Mouse (Mus musculus): ENCODE measurements around the gene Ubxn10.

Gene Ubxn10

GRCm38 (mm10) chr4:138737031-138737430 is at the start of gene Ubxn10:
TSS of gene Ubxn10 (minus strand) at chr4:138737167.
- in situ Hi-C loops (cut with MboI, MseI), result no loop called here

DNA sequence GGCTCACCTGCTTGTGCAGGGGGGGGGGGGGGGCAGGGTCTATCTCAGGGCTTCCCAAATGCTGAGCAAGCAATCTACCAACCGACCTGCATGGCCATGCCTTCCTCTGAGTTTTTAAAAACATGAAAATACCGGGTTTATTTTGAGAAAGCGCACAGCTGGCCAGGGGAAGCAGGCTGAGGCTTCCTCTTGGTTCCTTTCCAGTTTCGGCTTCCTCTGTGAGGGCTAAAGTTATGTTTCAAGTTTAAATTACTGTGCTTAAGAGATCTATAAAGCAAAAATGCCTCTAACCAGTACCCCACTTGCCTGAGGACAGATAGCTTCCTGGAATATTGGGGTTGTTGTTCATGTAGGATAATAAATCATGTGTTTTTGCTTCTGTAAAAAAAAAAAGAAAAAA is 49.2 kb upstream of the Ubxn10 start:
- in situ Hi-C loops (cut with MboI, MseI), result no loop called here

GRCm38 (mm10) chr4:138785721-138786120 is 48.8 kb upstream of the Ubxn10 start:
- in situ Hi-C loops (cut with MboI, MseI), result no loop called here

DNA sequence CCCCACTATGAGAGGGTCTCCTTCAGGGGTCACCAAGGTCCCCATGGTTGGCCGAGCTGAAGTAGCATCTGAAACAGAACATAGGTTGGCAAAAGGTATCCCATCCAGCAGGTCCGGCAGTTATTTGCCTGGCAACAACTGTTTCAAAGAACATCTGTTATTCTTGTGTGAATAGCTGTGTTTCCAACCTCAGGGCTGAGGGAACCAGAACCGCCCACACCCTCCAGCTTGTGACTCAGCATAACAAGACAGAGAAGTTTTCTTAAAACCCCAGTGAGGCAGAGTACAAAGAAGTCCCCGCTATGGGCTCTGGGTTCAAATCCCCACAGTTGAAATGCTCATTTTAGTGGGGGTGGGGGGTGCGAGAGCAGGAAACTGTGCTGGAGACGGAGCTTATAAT is 45.1 kb upstream of the Ubxn10 start:
- in situ Hi-C loops (cut with MboI, MseI), result no loop called here

GRCm38 (mm10) chr4:138780300-138780699 is 43.3 kb upstream of the Ubxn10 start:
- in situ Hi-C loops (cut with MboI, MseI), result no loop called here

DNA sequence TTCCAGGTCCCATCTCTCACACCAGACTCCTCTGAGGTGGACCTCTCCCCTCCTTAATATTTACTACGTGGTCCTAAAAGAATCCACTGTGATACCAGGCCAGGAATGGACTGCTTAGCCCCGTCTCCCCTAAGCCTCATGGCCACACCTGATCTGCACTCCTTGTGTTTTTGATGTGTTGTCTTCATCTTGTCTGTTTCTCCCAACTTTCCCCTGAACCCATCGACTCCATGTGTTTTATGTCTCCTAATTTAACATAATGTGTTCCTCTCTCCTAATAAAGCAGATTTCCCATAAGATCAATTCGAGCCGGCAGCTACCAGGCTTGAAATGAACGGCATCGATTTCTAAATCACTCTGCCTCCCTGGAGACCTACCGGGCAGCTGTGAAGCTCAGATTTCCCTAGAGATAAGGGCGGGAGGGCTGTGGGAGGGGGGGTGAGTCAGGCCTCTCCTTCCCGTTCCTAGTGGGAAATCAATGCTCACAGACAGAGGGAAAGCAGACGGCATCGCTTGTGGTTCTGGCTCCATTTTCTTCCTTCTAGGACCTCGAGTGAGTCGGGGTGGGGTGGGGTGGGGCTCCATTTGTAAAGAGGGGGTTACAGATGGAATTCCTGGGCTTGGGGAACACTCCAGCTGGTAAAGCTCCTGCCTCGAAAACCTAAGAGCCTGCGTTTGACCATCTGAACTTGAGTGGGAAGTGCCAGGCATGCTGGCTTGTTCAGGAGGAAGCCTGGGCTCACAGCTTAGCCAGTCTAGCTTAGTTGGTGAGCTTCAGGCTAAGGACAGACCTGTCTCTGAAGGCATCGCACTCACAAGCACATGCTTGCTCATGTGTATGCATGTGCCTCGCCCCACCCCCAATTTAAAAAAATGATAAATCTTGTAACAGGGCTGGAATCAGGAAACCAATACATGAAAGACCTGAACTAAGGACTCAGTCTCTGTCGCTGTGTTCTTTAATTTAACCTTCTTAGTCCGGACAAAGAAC is 40.7 kb upstream of the Ubxn10 start:
- in situ Hi-C loops (cut with MboI, MseI), result no loop called here

DNA sequence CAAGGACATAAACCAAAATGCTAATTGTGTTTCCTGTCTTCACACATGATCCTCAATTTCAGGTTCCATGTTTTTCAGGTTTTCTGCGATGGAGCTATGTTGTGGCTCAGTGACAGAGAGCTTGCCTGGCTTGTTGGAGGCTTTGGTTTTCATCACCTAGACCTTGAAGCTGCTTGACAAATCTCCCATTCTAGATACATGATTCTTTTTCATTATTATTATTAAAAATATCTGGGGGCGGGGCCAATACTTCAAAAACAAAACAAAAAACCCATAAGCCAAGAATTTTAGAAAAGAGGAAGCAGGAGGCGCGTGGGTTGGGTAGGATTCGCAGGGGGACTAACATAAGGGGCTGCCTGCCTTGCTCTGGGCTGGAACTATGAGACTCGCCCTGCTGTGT is 38.5 kb upstream of the Ubxn10 start, which contains the start of gene Pla2g2d:
Gene Pla2g2d, plus strand, starts transcription at position 301 of the 400 bp plus-strand sequence.
- in situ Hi-C loops (cut with MboI, MseI), result no loop called here

GRCm38 (mm10) chr4:138772386-138772785 is 35.4 kb upstream of the Ubxn10 start:
- in situ Hi-C loops (cut with MboI, MseI), result no loop called here

DNA sequence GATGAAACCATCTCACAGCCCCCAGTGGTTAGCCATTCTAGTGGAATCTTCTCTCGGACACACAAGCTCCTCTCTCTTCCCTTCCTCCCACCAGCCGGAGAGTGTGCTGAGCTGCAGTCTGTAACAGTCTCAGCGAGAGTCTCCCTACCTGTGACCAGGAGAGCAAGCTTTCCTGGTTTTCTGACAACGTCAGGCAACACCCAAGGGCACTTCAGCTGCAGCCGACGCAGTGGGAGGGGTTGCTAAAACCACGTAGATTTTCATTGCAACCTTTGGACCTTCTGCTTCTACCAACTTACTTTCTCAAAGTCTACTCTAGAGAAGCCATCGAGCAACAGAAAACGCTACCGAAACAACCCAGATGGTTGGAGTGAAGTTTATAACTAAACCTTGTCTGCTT is 35.0 kb upstream of the Ubxn10 start:
- in situ Hi-C loops (cut with MboI, MseI), result no loop called here

DNA sequence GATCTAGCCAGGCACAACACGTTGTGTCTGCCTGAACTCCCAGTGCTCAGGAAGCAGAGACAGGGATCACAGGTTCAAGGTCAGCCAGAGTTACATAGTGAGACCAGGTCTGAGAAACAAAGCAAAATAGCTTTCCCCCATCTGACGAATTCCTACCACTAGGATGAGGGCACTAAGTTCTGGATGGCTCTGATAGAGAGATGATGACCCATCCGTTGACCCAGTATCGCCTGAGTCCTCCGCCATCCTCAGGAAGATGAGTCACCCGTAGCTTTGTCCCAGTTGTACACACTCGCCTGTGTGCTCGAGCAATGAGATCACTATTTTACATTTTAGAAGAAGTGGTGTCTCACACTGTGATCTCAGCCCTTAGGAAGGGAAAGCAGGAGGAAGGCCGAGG is 25.3 kb upstream of the Ubxn10 start:
- in situ Hi-C loops (cut with MboI, MseI), result no loop called here

DNA sequence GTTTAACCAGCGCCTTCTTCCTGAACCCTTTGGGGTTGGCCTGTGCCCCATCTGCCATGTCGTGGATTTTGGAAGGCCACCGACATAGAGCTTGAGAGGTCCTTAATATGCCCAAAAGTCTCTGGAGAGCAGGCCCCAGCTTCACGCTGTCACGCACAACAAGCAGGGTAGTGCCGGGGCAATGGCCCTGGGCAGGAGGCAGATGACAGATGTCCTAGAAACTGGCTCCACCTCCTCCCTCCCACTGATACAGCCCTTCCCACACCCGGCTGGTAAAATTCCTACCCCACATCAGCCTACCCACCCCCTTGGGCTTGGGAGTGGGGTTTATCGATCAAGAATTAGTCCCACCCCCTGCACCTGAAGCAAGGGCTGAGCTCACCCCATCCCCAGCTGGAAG is 20.4 kb upstream of the Ubxn10 start, which contains the start of gene Pla2g2f:
Gene Pla2g2f, minus strand, starts transcription at position 211 of the 400 bp plus-strand sequence.
- in situ Hi-C loops (cut with MboI, MseI), result no loop called here

DNA sequence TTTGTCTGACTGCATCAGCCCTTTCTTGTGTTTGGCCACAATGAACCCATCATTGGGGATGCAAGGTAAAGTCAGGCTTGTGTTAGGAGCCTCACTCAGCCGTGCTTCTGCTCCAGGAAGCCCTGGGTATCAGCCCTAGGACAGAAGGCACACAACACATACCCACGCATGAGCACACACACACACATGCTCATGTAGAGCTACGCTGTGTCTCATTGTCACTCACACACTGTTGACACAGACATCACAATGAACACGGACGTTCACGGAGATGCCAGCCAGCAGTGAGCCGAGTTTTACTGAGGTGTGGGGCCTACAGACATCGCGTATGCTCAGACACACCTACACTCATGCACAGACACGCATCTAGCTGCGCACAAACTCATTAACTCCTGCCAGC is 19.0 kb upstream of the Ubxn10 start:
- in situ Hi-C loops (cut with MboI, MseI), result no loop called here

DNA sequence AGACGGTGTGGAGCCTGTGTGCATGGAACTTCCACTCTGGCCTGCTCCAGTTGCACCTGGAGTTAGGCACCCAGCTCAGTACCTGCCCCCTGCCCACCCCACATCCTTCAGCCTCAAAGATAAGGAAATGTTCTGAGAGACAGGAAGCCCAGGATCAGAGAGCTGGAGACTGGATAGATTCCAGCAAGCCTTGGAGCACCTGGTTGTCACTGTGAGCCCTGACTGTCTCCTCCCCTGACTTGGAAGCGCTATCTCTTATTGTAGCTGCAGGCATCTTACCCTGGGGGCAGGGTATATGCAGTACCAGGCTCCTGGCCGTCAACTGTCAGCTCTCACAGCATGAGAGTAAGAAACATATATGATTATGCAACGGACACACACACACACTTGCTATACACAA is 18.5 kb upstream of the Ubxn10 start:
- in situ Hi-C loops (cut with MboI, MseI), result no loop called here

DNA sequence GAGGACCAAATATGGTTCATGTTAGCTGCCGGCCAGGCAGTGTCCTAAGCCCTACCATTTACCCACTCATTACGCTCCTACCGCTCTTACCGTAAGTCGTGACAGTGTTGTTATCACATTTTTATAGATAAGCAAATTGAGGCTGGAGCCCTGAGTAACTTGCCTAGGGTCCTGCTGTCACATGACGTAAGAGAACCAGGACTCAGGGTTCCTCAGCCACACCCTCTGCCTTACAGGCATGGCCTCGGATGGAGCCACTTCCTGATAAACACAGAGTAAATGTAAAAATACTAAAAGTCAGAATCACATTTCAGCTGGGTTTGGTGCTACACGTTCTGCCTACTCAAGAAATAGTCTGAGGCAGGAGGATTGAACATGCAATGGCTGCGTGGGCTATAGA is 17.5 kb upstream of the Ubxn10 start:
- in situ Hi-C loops (cut with MboI, MseI), result no loop called here

DNA sequence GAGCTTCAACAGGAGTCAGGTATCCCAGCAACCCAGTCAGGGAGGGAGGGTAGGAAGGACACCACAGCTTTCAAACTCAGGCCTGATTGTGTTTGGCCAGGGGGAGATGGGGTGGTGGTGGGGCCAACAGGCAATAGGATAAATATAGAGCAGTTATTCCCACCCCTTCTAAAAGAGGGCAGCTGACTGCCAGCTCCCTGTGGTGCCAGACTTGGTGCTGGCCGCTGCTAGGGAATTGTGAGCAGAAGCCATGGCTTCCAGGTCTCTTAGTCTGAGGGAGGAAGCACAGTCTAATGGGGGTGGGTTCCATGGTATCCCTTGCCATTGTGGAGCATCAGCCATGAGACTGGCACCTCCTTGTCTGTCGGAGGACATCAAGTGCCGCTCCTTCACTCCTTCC is 16.6 kb upstream of the Ubxn10 start:
- in situ Hi-C loops (cut with MboI, MseI), result no loop called here

DNA sequence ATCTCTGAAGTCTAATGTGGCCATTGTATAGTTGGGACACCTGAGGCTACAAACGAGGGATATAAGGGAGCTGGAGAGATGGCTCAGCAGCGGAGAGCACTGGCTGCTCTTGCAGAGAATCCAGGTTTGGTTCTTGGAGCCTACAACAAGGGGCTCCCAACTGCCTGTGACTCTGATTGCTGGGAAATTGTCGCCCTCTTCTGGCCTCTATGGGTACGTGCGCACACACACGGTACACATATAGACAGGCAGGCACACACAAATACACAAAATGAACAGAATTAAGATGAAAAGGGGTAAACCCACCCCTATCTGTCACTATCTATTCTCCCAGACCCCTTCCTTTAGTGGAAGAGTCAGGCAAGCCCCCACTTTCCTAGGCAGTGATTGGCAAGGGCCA is 15.6 kb upstream of the Ubxn10 start:
- in situ Hi-C loops (cut with MboI, MseI), result no loop called here

DNA sequence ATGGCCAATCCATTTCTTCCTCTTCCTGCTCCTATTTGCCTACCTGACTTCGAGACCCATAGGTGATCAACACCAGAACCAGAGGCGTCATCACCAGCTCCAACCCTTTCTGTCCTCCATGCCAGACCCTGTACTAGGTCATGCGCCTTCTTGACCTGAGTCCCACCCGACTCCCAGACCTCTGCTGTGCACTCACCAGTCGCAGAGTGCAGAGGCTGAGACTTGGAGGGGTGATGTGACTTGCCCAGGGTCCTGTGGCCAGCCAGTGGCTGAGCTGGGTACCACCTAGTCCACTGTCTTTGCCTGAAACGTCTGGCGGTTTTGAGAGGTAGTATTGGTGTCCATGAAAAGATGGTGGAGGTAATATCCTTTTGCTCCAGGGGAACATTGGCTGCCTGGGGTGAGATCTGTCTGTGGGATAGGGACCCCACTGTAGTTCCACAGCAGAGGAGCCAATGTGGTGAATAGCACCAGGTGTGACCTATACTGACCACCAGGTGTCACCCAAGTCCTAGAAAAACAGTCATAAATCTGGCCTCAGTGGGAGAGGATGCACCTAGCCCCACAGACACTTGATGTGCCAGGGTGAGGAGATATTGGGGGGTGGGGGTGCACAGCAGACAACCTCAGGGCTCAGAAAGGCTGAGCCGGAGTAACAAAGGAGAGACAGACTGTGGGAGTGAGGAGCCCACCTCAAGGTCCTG is 11.6 kb upstream of the Ubxn10 start:
- in situ Hi-C loops (cut with MboI, MseI), result loop anchor here (5.0 kb wide), 1 partner anchor 419 kb away; no protein-coding TSS in a partner anchor

GRCm38 (mm10) chr4:138747851-138748250 is 10.9 kb upstream of the Ubxn10 start:
- in situ Hi-C loops (cut with MboI, MseI), result loop anchor here (5.0 kb wide), 1 partner anchor 419 kb away; no protein-coding TSS in a partner anchor

DNA sequence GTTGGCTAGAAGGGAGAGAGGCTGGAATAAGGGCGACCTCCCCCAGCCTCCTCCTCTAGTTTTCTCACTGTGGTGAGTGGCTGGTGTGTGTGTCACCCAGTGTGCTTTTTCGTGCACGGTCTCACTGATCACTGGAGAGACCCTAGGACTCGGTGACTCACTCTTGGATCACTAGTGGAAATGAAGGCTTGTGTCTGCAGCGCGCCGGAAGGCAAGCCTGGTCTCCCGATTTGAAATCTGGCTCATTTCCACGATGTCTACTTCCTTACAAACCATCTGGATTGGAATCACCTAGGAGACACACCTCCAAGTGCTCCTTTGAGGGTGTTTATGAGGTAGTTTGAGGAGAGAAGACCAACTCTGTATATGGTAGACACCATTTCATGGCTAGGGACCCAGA is 9.9 kb upstream of the Ubxn10 start:
- in situ Hi-C loops (cut with MboI, MseI), result loop anchor here (5.0 kb wide), 1 partner anchor 420 kb away; no protein-coding TSS in a partner anchor

- in situ Hi-C loops (cut with MboI, MseI), result loop anchor here (5.0 kb wide), 1 partner anchor 421 kb away; no protein-coding TSS in a partner anchor
Measured at GRCm38 (mm10) chr4:138745884-138746283, 8.9 kb upstream of the Ubxn10 start.

GRCm38 (mm10) chr4:138739136-138739851 is 2.3 kb upstream of the Ubxn10 start:
- in situ Hi-C loops (cut with MboI, MseI), result no loop called here

GRCm38 (mm10) chr4:138734863-138735262 is 2.1 kb downstream of the Ubxn10 start:
- in situ Hi-C loops (cut with MboI, MseI), result no loop called here

Measured in T-helper 1 cell (primary cell).